Mouse (Mus musculus) neural tube, embryonic 12.5 days (tissue): ENCODE results near the gene Ptpn4. TPM values are rescaled to one million over a fixed set of nuclear protein-coding genes. Genes with fewer than 3 reads are reported as not detected.

Experiments
- ATAC-seq: fragments of 200-750 bp; cut with Nextera tagmentation; 2 replicates; pipeline ENCODE4 v1.8.0; 2017; ENCODE audit warnings: low read depth, mild to moderate bottlenecking, moderate TSS enrichment, moderate library complexity; ENCODE audit not compliant: low FRiP score
- H3K27ac ChIP-seq: fragments of 300-500 bp; sonication (generic); 2 replicates; pipeline ENCODE4 v1.5.1; 2016
- H3K27me3 ChIP-seq: fragments of 300-500 bp; sonication (generic); replicated peaks from 2 replicates; pipeline ENCODE4 v1.6.1; 2016; ENCODE audit warnings: mild to moderate bottlenecking
- H3K36me3 ChIP-seq: fragments of 300-500 bp; sonication (generic); 2 replicates; pipeline ENCODE4 v1.6.1; 2016; ENCODE audit warnings: mild to moderate bottlenecking
- H3K4me1 ChIP-seq: fragments of 300-500 bp; sonication (generic); 2 replicates; pipeline ENCODE4 v1.6.1; 2016
- H3K4me2 ChIP-seq: fragments of 300-500 bp; sonication (generic); replicated peaks from 2 replicates; pipeline ENCODE4 v1.6.1; 2016; ENCODE audit warnings: mild to moderate bottlenecking
- H3K4me3 ChIP-seq: fragments of 300-500 bp; sonication (generic); 2 replicates; pipeline ENCODE4 v1.5.1; 2016
- H3K9ac ChIP-seq: fragments of 300-500 bp; sonication (generic); 2 replicates; pipeline ENCODE4 v1.6.1; 2016; ENCODE audit warnings: mild to moderate bottlenecking
- H3K9me3 ChIP-seq: fragments of 300-500 bp; sonication (generic); 2 replicates; pipeline ENCODE4 v1.6.1; 2016; ENCODE audit warnings: mild to moderate bottlenecking
- WGBS: fragments of 180-500 bp; shearing (Covaris S2); methylation state at CpG from one replicate; pipeline ENCODE4 v1.1.7; 2016; 5-methylcytosine and 5-hydroxymethylcytosine counted together
- polyA plus RNA-seq: library from polyadenylated mRNA; unstranded; fragments of >200 nt; fragmentation: Nextera tagmentation; extraction: Ambion mirVana; gene quantifications from 2 replicates; pipeline ENCODE4 v1.2.1, GENCODE M21; 2016

The Ptpn4 gene
- polyA plus RNA-seq, 1 experiment from 2014 or later = 14.4 TPM

DNA sequence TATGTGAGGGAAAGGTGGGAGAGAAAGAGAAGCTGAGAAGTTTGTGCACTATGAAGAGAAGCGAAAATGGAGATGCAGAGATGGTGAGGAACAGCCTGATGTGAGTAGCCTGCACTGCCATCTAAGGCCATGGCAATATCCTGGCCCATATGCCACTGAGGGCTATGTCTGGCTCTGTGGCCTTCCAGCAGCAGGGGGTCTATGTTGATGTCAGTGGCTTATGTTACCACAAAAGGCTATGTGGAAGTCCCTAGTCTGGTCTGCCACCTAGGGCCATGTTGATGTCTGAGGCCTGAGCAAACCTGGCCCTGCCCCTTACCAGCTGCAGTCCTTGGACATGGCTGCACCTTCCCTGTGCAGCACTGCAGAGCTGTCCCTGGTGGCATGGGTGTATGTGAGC, 43.1 kb downstream of the Ptpn4 start:
- Histone ChIP-seq H3K9me3 (no peaks in the 10 kb centered on the region), H3K9ac (no peak overlapping the region), H3K4me2 (no peak overlapping the region), H3K36me3 (no peaks in the 10 kb centered on the region), H3K27me3 (no peaks in the 10 kb centered on the region), H3K4me3 (no peak overlapping the region), H3K27ac (no peak overlapping the region), H3K4me1 (no peaks in the 10 kb centered on the region)
- 93% methylated on average over 1 of the region's 1 CpGs for WGBS
- ATAC-seq = no peak

DNA sequence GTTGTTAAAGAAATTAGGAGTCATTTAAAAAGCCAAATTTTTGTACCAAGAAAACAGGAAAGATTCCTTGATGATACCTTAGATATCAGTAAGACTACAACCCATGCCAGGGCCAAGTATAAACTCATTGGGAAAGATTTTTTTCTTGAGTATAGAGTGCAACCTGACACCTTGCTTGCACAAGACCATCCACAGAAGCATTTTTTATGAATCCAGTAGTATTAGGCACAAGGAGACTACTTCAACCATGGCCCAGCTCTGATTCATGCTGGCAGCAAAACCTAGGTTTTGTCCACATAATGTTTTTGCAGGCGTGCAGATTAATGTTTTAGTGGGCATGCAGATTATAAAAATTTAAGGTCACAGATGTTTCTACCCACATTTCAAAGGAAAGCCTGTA, 46.8 kb downstream of the Ptpn4 start:
- H3K9me3 ChIP-seq = no peaks in the 10 kb centered on the region
- no peak overlapping the region for H3K27ac ChIP-seq
- H3K9ac ChIP-seq = no peak overlapping the region
- H3K4me2 ChIP-seq = no peak overlapping the region
- no peaks in the 10 kb centered on the region for H3K27me3 ChIP-seq
- H3K4me3 ChIP-seq = no peak overlapping the region
- 84% methylated on average over 1 of the region's 1 CpGs for WGBS
- ATAC-seq = no peak
- H3K4me1 ChIP-seq = no peaks in the 10 kb centered on the region
- no peaks in the 10 kb centered on the region for H3K36me3 ChIP-seq

DNA sequence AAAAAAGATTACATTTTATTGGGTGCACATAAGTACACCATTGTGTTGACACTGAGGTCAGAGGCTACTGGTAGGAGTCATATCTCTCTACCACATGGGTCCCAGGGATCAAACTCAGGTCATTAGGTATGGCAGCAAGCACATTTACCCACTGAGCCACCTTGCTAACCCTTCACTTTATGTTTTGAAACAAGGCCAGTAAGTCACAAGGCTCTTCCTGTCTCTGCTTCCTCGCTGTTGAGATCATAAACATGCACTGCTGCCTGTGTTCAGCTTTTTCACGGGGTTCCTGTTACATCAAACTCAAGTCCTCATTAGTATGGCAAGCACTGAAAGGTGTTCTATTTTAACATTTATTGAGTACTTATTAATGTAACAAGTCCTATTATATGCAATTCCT, 61.5 kb downstream of the Ptpn4 start:
- 79% methylated on average over 2 of the region's 2 CpGs for WGBS
- Histone ChIP-seq H3K36me3 (no peaks in the 10 kb centered on the region), H3K9me3 (no peaks in the 10 kb centered on the region), H3K27me3 (no peaks in the 10 kb centered on the region), H3K9ac (no peak overlapping the region), H3K27ac (no peak overlapping the region), H3K4me2 (no peak overlapping the region), H3K4me3 (no peak overlapping the region), H3K4me1 (no peaks in the 10 kb centered on the region)
- ATAC-seq = no peak

DNA sequence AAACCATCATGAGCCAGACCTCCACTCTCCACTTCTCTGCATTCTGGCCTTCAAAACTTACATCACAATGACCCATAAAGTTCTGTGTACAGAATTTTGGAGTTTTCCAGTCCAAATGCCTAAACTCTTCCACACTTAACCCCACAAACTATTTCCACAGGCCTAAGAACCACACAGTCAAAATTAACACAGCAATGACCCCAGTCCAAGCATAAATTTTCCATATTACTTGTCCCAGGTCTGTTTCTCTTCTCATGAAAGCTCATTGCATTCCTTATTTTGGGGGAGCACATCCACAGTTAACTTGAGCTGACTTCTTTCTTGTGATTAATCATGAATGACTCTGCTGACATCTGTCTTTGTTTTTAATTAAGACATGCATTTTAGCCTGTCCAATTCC, 101.7 kb downstream of the Ptpn4 start:
- peaks cover 30% of the 10 kb centered on the region for H3K36me3 ChIP-seq
- H3K4me2 ChIP-seq = no peak overlapping the region
- no peaks in the 10 kb centered on the region for H3K27me3 ChIP-seq
- H3K4me3 ChIP-seq = no peak overlapping the region
- H3K9me3 ChIP-seq = peaks cover 13% of the 10 kb centered on the region
- ATAC-seq = no peak
- H3K4me1 ChIP-seq = no peaks in the 10 kb centered on the region
- no peak overlapping the region for H3K27ac ChIP-seq
- no peak overlapping the region for H3K9ac ChIP-seq

DNA sequence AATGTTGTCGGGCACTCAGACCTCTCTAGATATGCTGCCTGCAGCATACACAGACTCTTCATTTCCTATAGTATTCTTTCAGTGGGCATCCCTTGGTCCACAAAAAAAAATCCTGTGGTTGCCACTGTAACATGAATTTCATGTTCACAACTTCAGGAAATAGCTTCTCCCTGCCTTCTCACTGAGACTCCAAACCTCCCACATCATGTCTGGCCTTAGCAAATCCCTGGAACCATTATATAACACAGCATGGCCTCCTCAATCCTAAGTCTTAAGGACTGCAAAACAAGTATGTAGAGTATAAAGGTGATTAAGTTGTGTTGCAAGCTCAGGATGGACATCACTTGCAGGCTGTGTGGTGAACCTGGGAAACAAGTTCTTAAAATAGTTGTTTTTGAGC, 102.6 kb downstream of the Ptpn4 start:
- no peak for ATAC-seq
- Histone ChIP-seq H3K4me2 (no peak overlapping the region), H3K36me3 (peaks cover 21% of the 10 kb centered on the region), H3K27ac (no peak overlapping the region), H3K9me3 (peaks cover 4% of the 10 kb centered on the region; the same call in 1 of the 2 replicates), H3K9ac (no peak overlapping the region), H3K4me1 (no peaks in the 10 kb centered on the region), H3K27me3 (no peaks in the 10 kb centered on the region), H3K4me3 (no peak overlapping the region)
- 95% methylated on average over 1 of the region's 1 CpGs for WGBS

DNA sequence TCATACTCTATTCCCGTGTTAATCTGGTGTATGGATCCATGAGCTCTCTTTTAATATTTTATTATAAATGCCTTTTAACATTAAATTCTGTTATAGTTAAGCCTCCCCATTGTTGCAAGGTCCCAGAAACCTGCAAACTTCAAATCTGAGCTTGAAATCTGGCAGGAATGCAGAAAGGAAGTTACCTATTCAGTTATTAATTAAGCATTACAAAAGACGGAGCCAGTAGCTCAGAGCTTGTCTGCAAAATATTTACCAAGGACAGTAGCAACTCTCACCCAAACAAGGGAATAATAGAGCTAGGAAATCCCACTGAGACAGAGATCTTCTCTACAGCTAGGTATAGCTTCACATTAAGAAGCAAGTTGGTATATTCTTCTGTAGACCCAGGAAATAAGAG, 106.2 kb downstream of the Ptpn4 start:
- ATAC-seq = no peak
- Histone ChIP-seq H3K27me3 (no peaks in the 10 kb centered on the region), H3K4me1 (no peaks in the 10 kb centered on the region), H3K36me3 (peaks cover 5% of the 10 kb centered on the region), H3K9me3 (no peaks in the 10 kb centered on the region), H3K27ac (no peak overlapping the region), H3K9ac (no peak overlapping the region), H3K4me2 (no peak overlapping the region), H3K4me3 (no peak overlapping the region)
- 91% methylated on average over 2 of the region's 2 CpGs for WGBS

DNA sequence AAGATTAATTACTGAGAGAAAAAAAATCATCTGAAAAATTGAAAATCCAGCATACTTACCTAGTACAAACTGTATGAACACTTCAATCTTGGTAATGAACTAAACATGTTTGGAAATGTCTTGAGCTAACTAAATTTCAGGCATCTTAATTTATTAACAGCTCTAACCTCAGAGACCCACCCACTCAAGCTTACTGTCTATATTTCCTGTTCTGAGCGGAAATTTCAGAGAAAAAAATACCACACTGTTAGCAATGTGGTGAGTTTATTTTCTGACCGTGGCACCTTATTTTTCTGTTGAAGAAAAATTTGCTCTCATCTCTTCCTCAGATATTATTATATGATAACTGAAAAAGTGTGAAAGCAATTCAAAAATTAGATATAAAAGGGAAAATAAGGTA, 124.4 kb downstream of the Ptpn4 start:
- Histone ChIP-seq H3K9ac (no peak overlapping the region), H3K27me3 (no peaks in the 10 kb centered on the region), H3K9me3 (no peaks in the 10 kb centered on the region), H3K4me3 (no peak overlapping the region), H3K4me2 (no peak overlapping the region), H3K36me3 (no peaks in the 10 kb centered on the region), H3K27ac (no peak overlapping the region), H3K4me1 (no peaks in the 10 kb centered on the region)
- WGBS = 91% methylated on average over 2 of the region's 2 CpGs
- no peak for ATAC-seq

DNA sequence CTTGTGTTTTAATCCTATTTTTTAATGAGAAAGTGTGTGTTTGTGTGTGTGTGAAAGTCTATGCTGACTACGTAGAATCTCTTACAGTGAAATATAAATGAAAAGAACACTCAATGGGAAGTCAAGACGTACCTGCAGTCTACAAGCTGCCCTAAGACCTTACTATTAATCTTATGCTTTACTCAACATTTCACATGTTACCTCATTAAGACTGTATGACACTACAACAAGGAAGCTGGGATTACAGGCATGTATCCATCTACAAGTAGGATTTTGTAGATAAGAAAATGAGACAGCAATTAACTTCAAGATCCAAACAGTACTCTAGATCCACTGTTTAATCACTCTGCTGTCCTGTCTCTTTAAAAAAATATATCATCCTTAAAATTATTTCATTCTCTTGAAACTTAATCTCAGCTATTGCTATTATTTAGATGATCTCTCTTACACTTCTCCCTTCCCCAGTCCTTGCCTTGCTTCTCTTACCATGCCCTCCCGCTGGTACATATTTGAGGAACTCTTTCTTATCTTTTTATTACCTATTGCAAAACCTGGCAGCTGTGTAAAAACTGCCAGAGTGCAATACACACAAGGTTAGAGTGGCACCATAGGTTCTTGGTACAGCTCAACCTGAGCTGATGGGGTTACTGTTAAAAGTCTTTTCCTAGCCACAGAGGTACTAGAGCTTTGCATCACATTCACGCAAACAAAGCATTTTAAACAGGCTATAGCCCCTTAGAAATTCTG, 130.8 kb downstream of the Ptpn4 start:
- peaks cover 18% of the 10 kb centered on the region for H3K36me3 ChIP-seq
- H3K4me3 ChIP-seq = no peak overlapping the region
- H3K4me2 ChIP-seq = no peak overlapping the region
- H3K9me3 ChIP-seq = no peaks in the 10 kb centered on the region
- no peak overlapping the region for H3K27ac ChIP-seq
- WGBS = 97% methylated on average over 4 of the region's 4 CpGs
- ATAC-seq = no peak
- no peak overlapping the region for H3K9ac ChIP-seq
- H3K27me3 ChIP-seq = no peaks in the 10 kb centered on the region
- no peaks in the 10 kb centered on the region for H3K4me1 ChIP-seq

DNA sequence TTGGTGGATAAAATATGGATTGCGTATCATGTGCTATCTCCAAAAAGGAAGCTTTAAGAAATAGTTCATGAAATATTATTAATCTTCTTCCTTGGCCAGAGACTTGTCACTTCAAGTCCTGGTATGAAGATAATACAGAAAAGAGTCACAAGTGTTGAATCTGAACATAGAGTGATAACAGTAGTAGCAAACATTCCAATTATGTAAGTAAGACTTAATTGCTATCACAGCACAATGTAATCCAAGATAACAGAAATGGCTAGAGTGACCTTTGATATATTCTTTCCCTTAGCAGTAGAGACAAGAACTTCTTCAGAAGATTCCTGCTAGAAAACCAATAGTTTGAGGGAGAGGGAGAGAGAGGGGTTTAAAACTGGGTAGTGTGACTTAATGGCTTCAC, 140.6 kb downstream of the Ptpn4 start:
- whole genome bisulfite sequencing = 94% methylated on average over 1 of the region's 1 CpGs
- H3K27ac ChIP-seq = no peak overlapping the region
- no peaks in the 10 kb centered on the region for H3K9me3 ChIP-seq
- H3K4me2 ChIP-seq = no peak overlapping the region
- ATAC-seq = no peak
- no peaks in the 10 kb centered on the region for H3K27me3 ChIP-seq
- no peaks in the 10 kb centered on the region for H3K4me1 ChIP-seq
- H3K36me3 ChIP-seq = peaks cover 20% of the 10 kb centered on the region
- H3K9ac ChIP-seq = no peak overlapping the region
- no peak overlapping the region for H3K4me3 ChIP-seq

DNA sequence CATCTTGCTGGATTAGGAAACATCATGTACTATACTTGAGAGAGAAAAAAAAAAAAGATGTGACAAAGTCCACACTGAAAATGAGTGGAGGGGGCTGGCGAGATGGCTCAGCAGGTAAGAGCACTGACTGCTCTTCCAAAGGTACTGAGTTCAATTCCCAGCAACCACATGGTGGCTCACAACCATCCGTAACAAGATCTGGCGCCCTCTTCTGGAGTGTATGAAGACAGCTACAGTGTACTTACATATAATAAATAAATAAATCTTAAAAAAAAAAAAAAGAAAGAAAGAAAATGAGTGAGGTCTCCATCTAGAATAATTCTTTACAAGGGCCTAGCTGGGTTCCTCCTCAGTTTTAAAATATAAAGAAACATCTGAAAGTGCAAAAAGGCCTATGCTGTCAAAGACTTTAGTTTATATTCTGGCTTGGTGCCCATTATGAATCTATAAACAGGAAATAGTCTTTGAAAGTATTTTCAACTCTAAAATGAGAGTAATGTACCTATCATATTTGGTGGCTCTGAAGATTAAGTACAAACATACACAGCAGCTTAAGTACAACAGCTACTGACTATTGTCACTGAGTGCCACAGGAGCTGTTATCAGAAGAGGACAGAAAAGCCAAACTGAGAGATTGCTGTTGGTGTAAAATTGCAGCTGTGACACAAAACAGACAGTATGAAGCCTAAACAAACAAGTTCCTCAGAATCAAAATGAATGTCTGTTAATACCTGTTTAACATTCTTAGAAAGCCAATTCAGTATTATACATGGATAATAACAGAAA, 151.4 kb downstream of the Ptpn4 start:
- Histone ChIP-seq H3K27ac (no peak overlapping the region), H3K4me3 (no peak overlapping the region), H3K4me1 (no peaks in the 10 kb centered on the region), H3K9ac (no peak overlapping the region), H3K9me3 (no peaks in the 10 kb centered on the region), H3K4me2 (no peak overlapping the region), H3K36me3 (peaks cover 15% of the 10 kb centered on the region), H3K27me3 (no peaks in the 10 kb centered on the region)
- no peak for ATAC-seq
- 87% methylated on average over 3 of the region's 3 CpGs for WGBS

DNA sequence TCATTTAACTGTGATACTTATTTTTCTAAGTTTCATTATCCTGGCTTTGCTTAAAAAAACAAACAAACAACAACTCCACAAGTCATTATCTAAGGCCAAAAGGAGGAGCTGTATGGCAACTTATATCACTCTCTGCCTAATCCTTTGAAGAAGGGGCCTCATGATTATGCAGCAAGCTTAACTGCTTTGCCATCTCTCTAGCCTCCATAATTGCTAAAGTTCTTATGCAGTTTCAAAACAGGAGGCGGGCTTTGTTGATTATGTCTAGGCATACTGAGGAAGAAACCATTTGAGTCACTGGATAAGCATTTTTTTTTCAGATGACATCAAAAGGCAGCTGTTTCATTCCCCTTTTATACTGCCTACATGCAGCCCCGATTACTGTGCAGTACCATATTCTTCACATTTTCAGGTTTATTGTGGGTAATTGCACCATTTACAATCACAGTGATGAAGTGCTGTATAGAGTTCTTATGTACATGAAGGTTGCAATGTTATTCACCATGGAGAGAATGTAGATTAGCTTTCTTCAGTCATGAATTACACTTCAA, 155.7 kb downstream of the Ptpn4 start:
- Histone ChIP-seq H3K9ac (no peak overlapping the region), H3K27me3 (no peaks in the 10 kb centered on the region), H3K4me3 (no peak overlapping the region), H3K4me2 (no peak overlapping the region), H3K36me3 (peaks cover 19% of the 10 kb centered on the region), H3K27ac (no peak overlapping the region), H3K9me3 (no peaks in the 10 kb centered on the region), H3K4me1 (no peaks in the 10 kb centered on the region)
- ATAC-seq = no peak
- 76% methylated on average over 2 of the region's 2 CpGs for WGBS

DNA sequence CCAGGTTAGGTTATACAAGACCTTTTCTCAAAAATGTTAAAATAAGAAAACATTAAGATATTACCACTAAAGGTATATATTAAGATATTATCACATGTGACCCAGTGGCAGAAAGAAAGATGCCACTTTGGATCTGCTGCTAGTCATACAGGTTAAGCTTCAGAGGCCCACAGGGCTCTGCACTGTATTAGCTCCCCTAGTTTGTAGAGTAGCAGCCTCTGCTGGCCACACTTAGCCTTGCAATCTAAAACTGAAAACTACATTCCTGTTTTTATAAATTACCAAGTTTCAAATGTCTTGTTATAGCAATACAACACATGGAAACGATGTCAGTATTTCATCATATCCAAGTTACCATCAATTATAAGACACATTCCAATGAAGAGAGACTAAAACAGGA, 162.4 kb downstream of the Ptpn4 start:
- Histone ChIP-seq H3K9me3 (no peaks in the 10 kb centered on the region), H3K9ac (no peak overlapping the region), H3K4me3 (no peak overlapping the region), H3K4me2 (no peak overlapping the region), H3K27me3 (no peaks in the 10 kb centered on the region), H3K27ac (no peak overlapping the region), H3K36me3 (peaks cover 18% of the 10 kb centered on the region), H3K4me1 (no peaks in the 10 kb centered on the region)
- 88% methylated on average over 1 of the region's 1 CpGs for WGBS
- ATAC-seq = no peak
